Comparison of ENCODE assay signal across 8 mouse cellular contexts in genomic region chr7:126799050-126799467, GRCm38 (mm10). TPM values are rescaled to one million over a fixed set of nuclear protein-coding genes. Genes with fewer than 3 reads are reported as not detected.
DNase-seq lines count a peak whose midpoint lies in the region; ATAC-seq and TF ChIP-seq lines count a peak whose summit lies in the region.

No protein-coding gene starts in this region.

- intact Hi-C loops in heart, postnatal 36 days (cut with DNase I), result loop anchor here (2.0 kb wide), 1 partner anchor 40 kb away; the partner anchor contains the start of gene Mapk3

- ATAC-seq in forebrain, embryonic 15.5 days (replicated peaks), result peak; percentile 97
- peak; percentile 96 for ATAC-seq in lung, embryonic 14.5 days (ENCODE audit: insufficient read depth)

- TF ChIP-seq POLR2A in olfactory bulb, adult 2 months (IDR thresholded peaks at IDR 0.05; ENCODE audit: insufficient read depth, low read depth, low read length), result peak; percentile 91
- peak; percentile 89 for TF ChIP-seq POLR2A in thymus, adult 2 months (IDR thresholded peaks at IDR 0.05; ENCODE audit: control insufficient read depth, extremely low read depth, insufficient read depth, low read length, poor library complexity)

- peak overlapping the region; percentile 93 for H3K27ac ChIP-seq in forebrain, embryonic 15.5 days (replicated peaks)
- peak overlapping the region; percentile 100 for H3K27ac ChIP-seq in layer of hippocampus, adult 2 months
- H3K27ac ChIP-seq in lung, embryonic 14.5 days (ENCODE audit: low read depth), result peak overlapping the region; percentile 98
- peak overlapping the region; percentile 99 for H3K27ac ChIP-seq in olfactory bulb, adult 2 months (ENCODE audit: insufficient read depth, low read depth, low read length)
- peak overlapping the region; percentile 72 for H3K27ac ChIP-seq in thymus, adult 2 months (ENCODE audit: control insufficient read depth, insufficient read depth, low read length)

- H3K4me3 ChIP-seq in forebrain, embryonic 15.5 days, result peak overlapping the region; percentile 58
- peak overlapping the region; percentile 72 for H3K4me3 ChIP-seq in layer of hippocampus, adult 2 months
- H3K4me3 ChIP-seq in lung, embryonic 14.5 days (ENCODE audit: low read depth, low read length), result peak overlapping the region; percentile 89
- H3K4me3 ChIP-seq in olfactory bulb, adult 2 months (ENCODE audit: insufficient read depth, low read depth, low read length), result peak overlapping the region; percentile 95
- H3K4me3 ChIP-seq in thymus, adult 2 months (ENCODE audit: control insufficient read depth, insufficient read depth, low read length), result peak overlapping the region; percentile 84

- peak overlapping the region; percentile 88 for H3K4me2 ChIP-seq in forebrain, embryonic 15.5 days (replicated peaks)
- peak overlapping the region; percentile 95 for H3K4me2 ChIP-seq in lung, embryonic 14.5 days

- peak overlapping the region; percentile 72 for H3K9ac ChIP-seq in forebrain, embryonic 15.5 days (replicated peaks)
- H3K9ac ChIP-seq in lung, embryonic 14.5 days, result peak overlapping the region; percentile 92

- peaks cover 37% of the 10 kb centered on the region for H3K4me1 ChIP-seq in forebrain, embryonic 15.5 days
- peaks cover 5% of the 10 kb centered on the region for H3K4me1 ChIP-seq in lung, embryonic 14.5 days (ENCODE audit: insufficient read depth)
- peaks cover 27% of the 10 kb centered on the region for H3K4me1 ChIP-seq in olfactory bulb, adult 2 months (ENCODE audit: control insufficient read depth, insufficient read depth, low read length)
- H3K4me1 ChIP-seq in thymus, adult 2 months (replicated peaks; ENCODE audit: control insufficient read depth, insufficient read depth, low read length), result peaks cover 25% of the 10 kb centered on the region

- peaks cover 28% of the 10 kb centered on the region for H3K36me3 ChIP-seq in forebrain, embryonic 15.5 days
- peaks cover 45% of the 10 kb centered on the region for H3K36me3 ChIP-seq in lung, embryonic 14.5 days (ENCODE audit: insufficient read depth)
- no peaks in the 10 kb centered on the region for H3K36me3 ChIP-seq in thymus, adult 2 months (ENCODE audit: control insufficient read depth, insufficient read depth, low read length)

- no peaks in the 10 kb centered on the region for H3K27me3 ChIP-seq in forebrain, embryonic 15.5 days
- no peaks in the 10 kb centered on the region for H3K27me3 ChIP-seq in lung, embryonic 14.5 days (ENCODE audit: insufficient read depth, low read length)
- H3K27me3 ChIP-seq in thymus, adult 2 months (ENCODE audit: control insufficient read depth, insufficient read depth, low read length), result no peaks in the 10 kb centered on the region

- no peaks in the 10 kb centered on the region for H3K9me3 ChIP-seq in forebrain, embryonic 15.5 days
- no peaks in the 10 kb centered on the region for H3K9me3 ChIP-seq in lung, embryonic 14.5 days (ENCODE audit: low read depth, low read length)

- 1% methylated on average over 32 of the region's 36 CpGs for WGBS in forebrain, embryonic 15.5 days
- under 1% methylated on average over 35 of the region's 36 CpGs for WGBS in lung, embryonic 14.5 days
- under 1% methylated on average over 36 of the region's 36 CpGs for WGBS in olfactory bulb, adult 2 months
- WGBS in thymus, adult 2 months, result under 1% methylated on average over 32 of the region's 36 CpGs

- peak; percentile 72 for TF ChIP-seq CTCF in layer of hippocampus, adult 2 months (conservative IDR thresholded peaks at IDR 0.05)
- no peak; the same call in 1 of the 2 replicates for TF ChIP-seq CTCF in lung, embryonic 14.5 days (IDR thresholded peaks at IDR 0.05; ENCODE audit: low read depth)
- peak; percentile 10; the same call in 1 of the 2 replicates for TF ChIP-seq CTCF in olfactory bulb, adult 2 months (IDR thresholded peaks at IDR 0.05; ENCODE audit: insufficient read depth, low read depth, low read length)
- TF ChIP-seq CTCF in thymus, adult 2 months (IDR thresholded peaks at IDR 0.05; ENCODE audit: borderline replicate concordance, control insufficient read depth, extremely low read depth, insufficient read depth, low read length, poor library complexity), result peak; percentile 71

- DNase-seq in ES-CJ7 (ENCODE audit: low read depth, low spot score), result peak; percentile 98
- DNase-seq in cerebellum, adult 11 months, result peak; percentile 97
- DNase-seq in heart, postnatal 36 days, result peak; percentile 95 to 96
- peak; percentile 96 to 99 for DNase-seq in layer of hippocampus, adult 2 months (ENCODE audit: low spot score in 2 of 2)
- peak; percentile 99 for DNase-seq in lung, embryonic 14.5 days
- DNase-seq in thymus, adult 2 months, result peak; percentile 95

RNA-seq across cellular contexts. Expression of gene Fam57b, which starts 1.6 kb away (rescaled TPM):
- polyA plus RNA-seq in forebrain, embryonic 15.5 days (2015; fragmentation: Nextera tagmentation; extraction: Ambion mirVana), result 35.1 and 38.1 TPM in 2 replicates
- 1 to 10 TPM; 8.2 to 9.7 TPM for total RNA-seq in heart, postnatal 36 days (2021)
- total RNA-seq in layer of hippocampus, adult 2 months (2021), result 10 to 100 TPM; 73.8 to 74.7 TPM
- 0.17 and 0.88 TPM in 2 replicates for polyA plus RNA-seq in lung, embryonic 14.5 days (2014; fragmentation: Nextera tagmentation; extraction: Ambion mirVana)
- not detected in 2 replicates for polyA plus RNA-seq in olfactory bulb, adult 2 months (2012; ENCODE audit: insufficient read depth, insufficient read length, low replicate concordance, missing spikeins)
- 2.9 and 3.3 TPM in 2 replicates for polyA plus RNA-seq in thymus, adult 2 months (2012; rRNA removed)

RNA-seq across cellular contexts. Expression of gene Ppp4c, which starts 6.8 kb away (rescaled TPM):
- 215 TPM in 2 replicates for polyA plus RNA-seq in forebrain, embryonic 15.5 days (2015; fragmentation: Nextera tagmentation; extraction: Ambion mirVana)
- total RNA-seq in heart, postnatal 36 days (2021), result 10 to 100 TPM; 36.1 to 36.5 TPM
- 10 to 100 TPM; 50.2 to 54.9 TPM for total RNA-seq in layer of hippocampus, adult 2 months (2021)
- 278 and 300 TPM in 2 replicates for polyA plus RNA-seq in lung, embryonic 14.5 days (2014; fragmentation: Nextera tagmentation; extraction: Ambion mirVana)
- polyA plus RNA-seq in olfactory bulb, adult 2 months (2012; ENCODE audit: insufficient read depth, insufficient read length, low replicate concordance, missing spikeins), result not detected in 2 replicates
- polyA plus RNA-seq in thymus, adult 2 months (2012; rRNA removed), result 460 and 482 TPM in 2 replicates

RNA-seq across cellular contexts. Expression of gene Tbx6, which starts 17.8 kb away (rescaled TPM):
- 0.41 and 0.65 TPM in 2 replicates for polyA plus RNA-seq in forebrain, embryonic 15.5 days (2015; fragmentation: Nextera tagmentation; extraction: Ambion mirVana)
- total RNA-seq in heart, postnatal 36 days (2021), result under 1 TPM; 0.24 to 0.44 TPM
- 1 to 10 TPM in 1 of 2 experiments, under 1 TPM in 1; 0.54 to 1.0 TPM for total RNA-seq in layer of hippocampus, adult 2 months (2021)
- 0.28 TPM in 1 of 2 replicates, not detected in the other for polyA plus RNA-seq in lung, embryonic 14.5 days (2014; fragmentation: Nextera tagmentation; extraction: Ambion mirVana)
- polyA plus RNA-seq in olfactory bulb, adult 2 months (2012; ENCODE audit: insufficient read depth, insufficient read length, low replicate concordance, missing spikeins), result not detected in 2 replicates
- 25.0 and 37.9 TPM in 2 replicates for polyA plus RNA-seq in thymus, adult 2 months (2012; rRNA removed)

RNA-seq across cellular contexts. Expression of gene Ypel3, which starts 22.3 kb away (rescaled TPM):
- polyA plus RNA-seq in forebrain, embryonic 15.5 days (2015; fragmentation: Nextera tagmentation; extraction: Ambion mirVana), result 207 and 213 TPM in 2 replicates
- total RNA-seq in heart, postnatal 36 days (2021), result 100 to 1,000 TPM in 1 of 2 experiments, 10 to 100 TPM in 1; 91.4 to 110 TPM
- 100 to 1,000 TPM; 283 to 289 TPM for total RNA-seq in layer of hippocampus, adult 2 months (2021)
- 87.8 and 91.2 TPM in 2 replicates for polyA plus RNA-seq in lung, embryonic 14.5 days (2014; fragmentation: Nextera tagmentation; extraction: Ambion mirVana)
- polyA plus RNA-seq in olfactory bulb, adult 2 months (2012; ENCODE audit: insufficient read depth, insufficient read length, low replicate concordance, missing spikeins), result not detected in 2 replicates
- polyA plus RNA-seq in thymus, adult 2 months (2012; rRNA removed), result 622 and 685 TPM in 2 replicates

RNA-seq across cellular contexts. Expression of gene 4930451I11Rik, which starts 32.4 kb away (rescaled TPM):
- polyA plus RNA-seq in forebrain, embryonic 15.5 days (2015; fragmentation: Nextera tagmentation; extraction: Ambion mirVana), result not detected in 2 replicates
- not detected for total RNA-seq in heart, postnatal 36 days (2021)
- not detected for total RNA-seq in layer of hippocampus, adult 2 months (2021)
- not detected in 2 replicates for polyA plus RNA-seq in lung, embryonic 14.5 days (2014; fragmentation: Nextera tagmentation; extraction: Ambion mirVana)
- not detected in 2 replicates for polyA plus RNA-seq in olfactory bulb, adult 2 months (2012; ENCODE audit: insufficient read depth, insufficient read length, low replicate concordance, missing spikeins)
- polyA plus RNA-seq in thymus, adult 2 months (2012; rRNA removed), result not detected in 2 replicates

Comparison
In these comparisons a context has a peak if more than half of its experiments do, and no peak if none do; other contexts are left out.
1. Peak in every context shown above with its lines: DNase-seq, ATAC-seq, H3K4me3 ChIP-seq and H3K27ac ChIP-seq.
2. RNA of gene Tbx6, which starts 17.8 kb away (polyA plus RNA-seq): 25.0 to 37.9 TPM in thymus, adult 2 months; 0.41 to 0.65 TPM in forebrain, embryonic 15.5 days, 0.28 TPM in lung, embryonic 14.5 days and not detected in olfactory bulb, adult 2 months; every median in the first group is over 10 times any median in the second.